Mouse (Mus musculus): Measurements from ENCODE around the gene Ccdc85c.

Gene Ccdc85c

DNA sequence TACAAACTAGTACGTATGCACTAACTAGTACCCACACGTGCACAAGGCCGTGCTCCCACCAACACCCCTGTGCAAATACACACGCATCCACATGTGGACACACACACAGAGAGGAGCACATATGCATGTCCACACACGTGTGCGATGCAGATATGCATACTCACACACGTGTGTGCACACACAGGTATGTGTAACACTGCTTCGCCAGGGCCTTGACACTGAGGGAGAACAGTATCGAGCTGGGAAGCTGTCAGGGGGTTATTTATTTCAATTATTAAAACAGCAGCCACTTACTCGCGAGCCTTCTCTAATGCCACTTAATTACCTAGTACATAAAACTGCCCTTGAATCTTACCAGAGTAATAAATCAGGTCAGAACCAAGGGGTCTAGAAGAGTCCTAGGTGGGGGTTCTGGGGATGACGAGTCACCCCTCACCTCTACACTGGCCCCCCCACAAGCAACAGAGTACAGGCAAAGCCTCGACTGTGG is 34.8 kb downstream of the Ccdc85c start:
- DNase-seq (ENCODE audit: low read depth, low spot score): no peak

DNA sequence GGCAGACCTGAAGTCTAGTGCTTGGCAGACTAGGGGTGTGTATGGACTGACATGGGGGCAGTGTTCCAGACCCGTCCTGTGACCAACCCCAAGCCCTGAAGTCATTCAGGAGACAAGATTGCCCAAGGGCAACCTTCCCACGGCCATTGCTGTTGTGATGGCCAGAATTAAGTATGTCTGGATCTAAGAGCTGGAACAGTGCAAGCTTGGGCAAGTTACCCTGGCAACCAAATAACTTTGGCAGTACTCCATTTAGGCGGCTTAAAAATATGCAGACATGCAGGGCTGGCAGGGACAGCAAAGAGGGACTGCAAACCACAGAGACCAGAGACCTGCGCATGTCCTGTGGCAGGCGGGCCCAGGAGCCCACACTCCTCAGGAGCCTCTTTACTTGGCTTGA is 35.8 kb downstream of the Ccdc85c start:
- no peak for DNase-seq (ENCODE audit: low read depth, low spot score)

DNA sequence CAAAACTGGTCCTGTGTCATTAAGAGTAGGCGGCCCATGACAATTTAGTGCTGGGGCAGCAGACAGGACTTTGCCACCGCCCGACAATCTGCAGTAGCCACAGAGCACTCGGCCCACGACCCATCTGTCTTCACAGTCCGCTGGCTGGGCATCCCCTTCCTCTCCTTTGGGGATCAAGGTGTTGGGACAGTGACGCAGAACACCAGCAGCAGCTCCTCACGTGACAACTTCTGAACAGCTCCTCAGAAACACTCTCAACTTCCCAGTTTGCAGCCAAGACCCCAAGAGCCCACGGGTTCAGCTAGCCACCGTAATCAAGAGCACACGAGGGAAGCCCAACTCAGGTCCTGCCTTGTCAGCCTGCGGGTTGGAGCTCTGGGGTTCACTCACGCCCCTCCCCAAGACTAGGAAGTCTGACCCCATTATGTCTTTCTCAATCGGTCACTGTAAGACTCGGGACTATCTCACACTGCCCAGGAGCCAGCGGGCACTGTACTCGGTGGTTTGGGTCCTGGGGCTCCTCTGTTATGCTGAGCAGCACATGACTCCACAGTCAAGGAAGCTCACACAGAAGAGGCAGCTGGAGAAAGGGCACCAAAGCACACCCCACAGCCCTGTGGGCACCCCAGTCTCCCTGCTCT is 36.7 kb downstream of the Ccdc85c start:
- no peak for DNase-seq (ENCODE audit: low read depth, low spot score)

DNA sequence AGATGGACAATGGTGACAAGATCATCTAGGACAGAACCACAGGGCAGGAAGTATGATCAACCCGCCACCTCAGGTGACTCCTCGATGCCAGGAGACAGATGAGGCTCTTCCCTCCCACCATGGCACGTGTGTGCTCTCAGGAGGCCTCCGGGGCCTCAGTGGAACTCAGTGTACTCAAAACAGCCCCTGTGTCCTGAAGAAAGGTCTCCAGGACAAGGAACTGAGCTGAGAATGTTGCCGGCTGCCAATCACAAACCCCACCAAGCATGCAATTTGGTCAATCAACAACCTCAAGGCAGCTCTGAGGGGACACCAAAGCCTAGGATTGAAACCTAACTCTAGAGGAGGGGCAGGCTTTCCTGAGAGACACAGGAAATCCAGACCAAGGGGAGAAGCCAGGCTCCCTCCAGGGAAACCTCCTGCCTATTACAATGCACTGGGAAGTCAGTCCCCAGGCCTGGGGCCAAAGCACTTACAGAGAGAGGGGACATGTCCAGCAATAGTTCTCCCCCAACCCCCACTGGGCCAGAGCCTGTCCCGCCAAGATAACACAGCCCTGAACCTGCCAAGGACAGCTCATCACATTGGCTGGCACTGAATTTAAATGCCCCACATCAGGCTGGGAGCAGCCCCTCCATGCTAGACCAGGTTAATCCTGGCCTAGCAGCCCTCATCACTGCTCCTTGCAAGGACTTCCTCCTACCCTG is 37.8 kb downstream of the Ccdc85c start:
- DNase-seq (ENCODE audit: low read depth, low spot score): no peak

DNA sequence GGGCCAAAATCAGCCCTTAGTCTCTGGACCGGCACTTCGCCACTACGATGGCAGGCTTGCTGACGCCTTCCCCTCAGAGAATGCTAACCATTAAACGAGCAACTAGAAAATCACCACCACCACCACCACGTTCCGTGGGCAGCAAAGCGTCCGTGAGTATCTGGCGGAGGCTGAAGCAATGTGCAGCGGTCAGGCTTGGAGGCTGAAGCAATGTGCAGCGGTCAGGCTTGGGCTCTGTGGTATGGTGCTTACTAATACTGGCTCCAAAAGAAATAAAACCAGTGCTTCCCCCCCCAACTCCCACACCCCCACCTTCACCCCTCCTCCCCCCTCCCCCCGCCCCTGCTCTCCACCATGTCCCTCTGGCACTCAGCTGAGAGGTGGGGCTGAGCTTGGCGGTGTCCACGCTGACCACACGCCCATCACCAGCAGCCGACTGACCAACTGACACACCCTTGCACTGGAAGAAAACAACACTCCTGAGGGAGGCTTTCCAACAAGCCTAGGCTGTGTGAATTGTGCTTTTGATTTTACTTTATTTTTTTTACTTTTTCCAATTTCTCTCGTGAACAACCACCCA is 39.2 kb downstream of the Ccdc85c start:
- DNase-seq (ENCODE audit: low read depth, low spot score): no peak

DNA sequence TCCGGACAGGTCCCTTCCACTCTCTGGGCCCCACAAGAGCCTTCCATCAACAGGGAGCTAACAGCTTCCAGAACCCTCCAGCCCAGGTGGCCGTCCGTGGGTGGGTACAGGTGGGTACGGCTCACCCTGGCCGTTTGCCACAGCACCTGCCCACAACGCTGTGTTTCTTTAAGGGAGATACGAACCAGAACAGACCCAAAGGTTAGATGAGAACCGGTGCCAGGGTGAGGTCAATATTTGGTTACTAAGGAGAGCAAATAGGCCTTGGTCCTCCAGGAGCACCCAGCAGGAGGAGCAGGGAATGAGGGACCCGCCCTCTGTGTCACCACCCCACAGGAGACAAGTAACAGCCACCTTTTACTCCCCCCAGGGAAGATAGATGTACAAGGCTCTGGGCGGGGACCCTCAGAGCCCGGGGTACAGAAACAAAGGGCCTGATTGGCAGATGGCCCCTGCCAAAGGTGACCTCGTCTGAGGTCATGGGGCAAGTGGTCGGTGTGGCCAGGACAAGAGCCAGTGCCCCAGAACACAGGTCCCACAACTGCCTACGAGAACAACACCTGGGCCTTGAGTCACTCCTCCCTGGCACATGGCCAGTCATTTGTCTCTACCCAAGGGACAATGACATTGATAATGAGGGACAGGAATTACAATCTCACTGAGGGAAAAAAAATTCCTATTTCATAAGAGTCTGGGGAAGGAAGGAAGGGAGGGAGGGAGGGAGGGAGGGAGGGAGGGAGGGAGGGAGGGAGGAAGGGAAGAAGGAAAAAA is 40.2 kb downstream of the Ccdc85c start:
- no peak for DNase-seq (ENCODE audit: low read depth, low spot score)

DNA sequence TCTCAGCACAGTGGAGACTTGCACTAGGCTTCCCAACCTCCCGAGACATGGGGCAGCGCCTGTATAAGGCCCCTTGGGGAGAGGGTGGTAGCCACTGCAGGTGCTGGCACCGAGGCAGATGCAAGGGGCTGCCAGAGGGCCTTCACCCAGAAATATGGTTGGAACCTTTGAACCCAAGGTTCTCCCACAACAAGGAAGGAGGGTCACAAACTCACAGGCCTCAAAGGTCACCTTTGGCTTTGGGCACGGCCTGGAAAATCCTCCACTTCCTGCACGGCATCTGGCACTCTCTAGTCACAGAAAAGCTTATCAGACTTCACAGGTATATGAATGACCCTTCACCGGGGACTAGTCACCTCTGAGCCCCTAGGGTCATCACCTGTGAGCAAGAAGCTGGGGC is 41.5 kb downstream of the Ccdc85c start:
- DNase-seq (ENCODE audit: low read depth, low spot score): no peak

DNA sequence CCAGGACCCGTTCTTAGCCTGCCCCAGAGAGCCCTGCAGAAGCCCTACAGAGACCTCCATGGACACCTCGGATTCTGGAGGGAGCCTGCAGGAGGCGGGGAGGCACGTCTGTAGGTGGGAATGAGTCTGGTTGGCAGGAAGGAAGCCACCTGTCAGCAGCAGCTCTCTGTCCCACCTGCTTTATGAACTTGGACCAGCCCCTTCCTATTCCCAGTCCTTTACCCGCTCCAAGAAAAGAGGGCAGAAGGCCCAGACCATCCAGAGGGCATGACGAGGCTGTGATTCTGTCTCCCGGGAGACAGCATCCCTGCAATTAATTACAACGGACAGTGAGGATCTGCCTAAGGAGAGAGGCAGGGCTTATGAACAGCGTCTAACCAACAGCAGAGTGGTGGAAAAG is 43.3 kb downstream of the Ccdc85c start:
- no peak for DNase-seq (ENCODE audit: low read depth, low spot score)

DNA sequence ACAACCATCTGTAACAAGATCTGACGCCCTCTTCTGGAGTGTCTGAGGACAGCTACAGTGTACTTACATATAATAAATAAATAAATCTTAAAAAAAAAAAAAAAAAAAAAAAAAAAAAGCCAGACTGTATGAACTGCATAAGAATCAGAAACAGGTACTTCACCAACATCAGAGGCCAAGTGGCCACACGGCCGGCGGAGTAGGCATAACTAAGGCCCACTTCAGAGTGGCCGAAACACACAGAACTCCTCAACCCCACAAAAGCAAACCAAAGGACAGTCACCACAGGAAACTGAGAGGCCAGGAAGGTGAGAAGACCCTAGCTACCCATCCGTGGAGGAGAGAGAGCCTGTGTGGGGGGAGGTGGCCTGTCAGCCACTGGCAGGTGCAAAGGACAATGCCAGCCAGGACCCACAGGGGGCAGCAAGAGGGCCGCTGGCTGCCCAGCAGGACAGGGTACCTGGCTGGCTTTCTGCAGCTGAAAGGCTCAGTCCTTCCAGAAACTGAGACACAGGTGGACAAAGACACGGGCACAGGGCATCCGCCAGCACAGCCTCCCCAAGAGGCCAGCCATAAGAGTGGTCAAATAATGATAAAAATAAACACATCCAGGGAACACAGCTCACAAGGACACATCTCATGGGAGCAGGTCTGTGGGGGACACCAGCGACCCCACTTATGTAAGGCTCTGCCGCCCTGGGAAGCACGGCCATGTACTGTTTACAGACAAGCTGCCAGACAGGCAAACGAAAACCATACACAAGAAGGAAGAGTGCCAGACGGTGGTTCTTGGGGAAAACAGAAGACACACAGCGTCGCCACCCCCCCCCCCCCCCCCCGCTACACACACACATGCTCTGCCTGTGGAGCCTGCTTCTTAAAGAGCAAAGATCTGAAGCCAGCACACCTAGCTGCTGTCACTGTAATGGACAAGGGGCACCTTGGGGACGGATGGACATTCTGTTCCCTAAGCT is 44.1 kb downstream of the Ccdc85c start:
- DNase-seq (ENCODE audit: low read depth, low spot score): no peak

DNA sequence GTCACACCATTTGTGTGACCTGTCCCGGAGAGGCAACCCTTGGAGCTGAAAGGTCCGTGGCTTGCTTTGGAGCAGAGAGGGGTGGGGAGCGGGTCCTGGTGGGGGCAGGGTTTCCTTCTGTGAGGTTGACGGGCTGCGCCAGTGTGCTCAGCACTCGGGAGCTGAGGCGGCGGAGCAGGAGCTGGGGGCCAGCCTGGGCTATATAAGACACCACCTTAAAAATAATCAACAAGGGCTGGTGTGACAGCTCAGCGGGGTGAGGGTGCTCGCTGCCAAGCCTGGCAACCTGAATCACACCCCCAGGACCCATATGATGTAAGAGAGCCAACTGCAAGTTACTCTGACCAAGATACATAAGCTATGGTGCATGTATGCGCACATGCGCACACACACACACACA is 45.1 kb downstream of the Ccdc85c start:
- DNase-seq (ENCODE audit: low read depth, low spot score): no peak

DNA sequence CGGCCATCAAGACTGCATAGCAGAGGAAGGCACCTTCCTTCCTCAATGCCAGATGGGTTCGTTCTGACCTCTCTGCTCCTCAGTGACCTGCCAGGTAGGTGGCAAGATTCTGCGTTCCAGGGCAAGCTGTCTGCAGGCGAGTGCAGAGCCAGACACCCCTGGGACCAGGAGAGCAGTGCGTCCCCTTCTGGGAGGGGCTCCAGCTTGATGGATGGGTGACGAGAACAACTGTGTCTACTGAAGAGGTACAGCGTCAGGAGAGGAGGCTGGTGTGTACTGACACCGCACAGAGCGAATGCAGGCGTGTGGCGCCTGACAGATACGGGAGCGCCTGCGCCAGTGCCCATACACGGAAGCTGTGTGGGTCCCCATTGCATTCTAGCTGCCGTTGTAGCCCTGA is 47.7 kb downstream of the Ccdc85c start:
- no peak for DNase-seq (ENCODE audit: low read depth, low spot score)

DNA sequence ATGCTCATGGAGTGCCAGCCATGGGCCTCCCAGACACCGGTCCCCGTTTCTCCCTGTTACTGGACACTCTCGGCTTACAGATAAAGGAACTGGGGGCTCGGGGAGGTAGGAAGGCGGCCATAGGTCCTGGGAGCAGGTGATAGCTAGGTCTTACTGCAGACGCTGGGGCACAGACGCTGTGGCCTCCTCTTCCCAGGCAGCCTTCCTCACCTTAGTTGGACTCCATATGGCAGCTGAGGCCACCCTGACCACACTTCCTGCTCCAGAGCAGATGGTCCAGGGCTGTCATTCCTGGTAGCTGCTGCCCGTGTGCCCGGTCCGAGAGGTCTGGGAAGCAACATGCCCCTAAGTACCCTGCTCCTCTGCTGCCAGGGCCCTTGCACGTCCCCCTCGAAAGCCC is 48.3 kb downstream of the Ccdc85c start:
- no peak for DNase-seq (ENCODE audit: low read depth, low spot score)

DNA sequence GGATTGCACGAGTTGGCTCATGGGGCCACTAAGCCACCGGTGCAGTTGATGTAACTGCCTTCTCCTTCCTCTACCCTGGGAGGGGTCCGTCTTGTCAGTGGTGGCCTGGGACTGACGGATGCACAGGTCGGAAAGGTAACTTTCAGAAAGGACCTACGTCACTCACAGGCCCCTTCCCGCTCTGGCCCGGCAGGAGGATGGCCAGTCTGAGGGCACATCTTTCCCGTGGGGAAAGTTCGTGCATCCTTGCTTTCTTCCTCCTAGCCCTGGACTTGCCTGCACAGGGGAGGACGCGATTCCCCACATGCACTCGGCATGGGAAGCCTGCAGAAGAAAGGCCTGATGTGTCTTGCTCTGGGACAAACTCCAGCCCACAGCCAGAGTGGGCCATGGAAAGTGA is 49.0 kb downstream of the Ccdc85c start:
- DNase-seq (ENCODE audit: low read depth, low spot score): no peak

DNA sequence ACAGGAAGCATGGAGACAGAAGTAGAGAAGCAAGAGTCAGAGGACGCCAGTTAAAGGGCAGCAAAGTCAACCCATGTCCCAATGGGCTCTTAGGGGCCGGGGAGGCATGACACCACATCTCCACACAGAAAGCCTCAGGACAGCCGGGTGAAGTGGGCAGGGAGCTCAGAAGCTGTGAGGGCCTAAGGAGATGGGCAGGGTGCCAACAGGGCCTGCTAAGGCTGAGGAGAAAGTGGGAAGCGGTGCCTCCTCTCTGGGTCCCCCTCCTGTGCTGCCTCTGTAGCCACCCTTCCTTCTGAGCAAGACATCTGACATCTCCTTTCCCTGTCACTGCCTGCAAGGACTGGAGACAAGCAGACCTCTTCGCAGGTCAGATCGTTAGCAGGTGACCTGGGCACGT is 49.4 kb downstream of the Ccdc85c start:
- DNase-seq (ENCODE audit: low read depth, low spot score): no peak

DNA sequence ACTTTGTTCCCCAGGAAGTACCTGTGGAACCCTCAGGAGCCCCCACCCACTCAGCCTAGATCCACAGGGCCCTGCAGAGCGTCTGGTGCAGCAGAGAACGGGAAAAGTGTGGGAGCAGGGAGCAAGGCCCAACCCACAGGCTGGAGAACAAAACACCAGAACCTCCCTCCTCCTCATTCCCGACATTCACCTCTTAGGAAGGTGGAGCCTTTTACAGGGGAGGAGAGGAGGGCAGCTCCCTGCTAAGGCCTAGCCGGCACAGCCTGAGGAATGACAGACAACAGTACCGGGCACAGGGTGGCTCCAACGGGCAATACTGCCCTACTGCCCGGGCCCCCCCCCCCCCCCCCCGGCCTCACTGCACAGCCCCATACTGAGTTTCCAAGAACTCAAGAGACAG is 51.9 kb downstream of the Ccdc85c start:
- no peak for DNase-seq (ENCODE audit: low read depth, low spot score)

DNA sequence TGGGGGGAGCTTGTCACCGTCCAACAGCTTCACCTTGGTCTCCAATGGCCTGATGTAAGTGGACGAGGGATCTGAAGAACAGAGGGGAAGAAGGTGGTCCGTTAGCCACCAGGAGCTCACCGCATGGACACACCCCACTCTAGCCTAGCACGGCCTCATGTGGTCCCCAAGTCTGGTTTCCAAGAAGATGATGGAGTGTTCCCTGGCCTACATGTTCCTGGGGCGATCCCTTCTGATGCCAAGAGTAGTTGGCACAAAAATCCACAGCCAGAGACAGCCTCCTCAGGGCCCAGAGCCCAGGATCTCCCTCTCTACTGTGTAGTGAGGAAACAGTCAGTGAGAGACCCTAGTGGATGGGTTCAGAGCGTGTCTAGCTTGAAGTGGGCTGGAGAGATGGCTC is 53.5 kb downstream of the Ccdc85c start:
- no peak for DNase-seq (ENCODE audit: low read depth, low spot score)

DNA sequence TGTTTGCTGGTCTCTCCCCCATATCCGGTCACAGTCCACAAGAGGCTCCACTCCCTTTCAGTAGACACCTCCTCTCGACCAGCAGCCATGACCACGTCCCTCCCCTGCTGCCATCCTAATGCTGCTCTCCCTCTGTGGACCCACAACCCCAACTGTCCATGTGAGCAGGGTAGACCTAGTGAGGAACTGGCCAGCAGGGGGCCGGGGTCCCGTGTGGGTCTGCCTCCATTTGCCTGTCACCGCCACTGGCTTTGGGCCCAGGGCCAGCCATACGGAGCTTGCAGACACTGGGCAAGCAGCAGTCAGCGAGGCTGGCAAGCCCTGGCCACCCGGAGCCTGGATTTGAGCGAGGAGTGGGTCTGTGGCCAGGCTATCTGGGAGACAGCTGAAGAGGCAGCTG is 54.0 kb downstream of the Ccdc85c start:
- DNase-seq (ENCODE audit: low read depth, low spot score): no peak

DNA sequence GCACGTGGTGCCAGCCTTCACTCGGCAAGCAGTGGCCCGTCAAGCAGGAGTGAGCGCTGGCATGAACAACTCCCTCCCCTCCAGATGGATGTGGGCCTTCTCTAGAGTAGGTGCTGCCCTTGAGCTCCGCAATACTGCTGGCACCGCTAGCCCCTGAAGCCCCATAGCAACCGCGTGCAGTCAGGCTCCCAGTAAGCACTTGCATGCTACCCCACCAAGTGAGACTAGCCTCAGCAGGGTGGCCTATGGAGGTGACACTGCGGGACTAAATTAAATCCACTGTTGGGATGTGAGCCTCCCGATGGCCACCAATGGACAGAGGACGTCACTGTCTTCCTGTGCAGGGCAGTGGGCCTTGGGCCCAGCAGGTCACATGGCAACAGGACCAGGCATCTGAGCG is 54.6 kb downstream of the Ccdc85c start:
- DNase-seq (ENCODE audit: low read depth, low spot score): no peak

DNA sequence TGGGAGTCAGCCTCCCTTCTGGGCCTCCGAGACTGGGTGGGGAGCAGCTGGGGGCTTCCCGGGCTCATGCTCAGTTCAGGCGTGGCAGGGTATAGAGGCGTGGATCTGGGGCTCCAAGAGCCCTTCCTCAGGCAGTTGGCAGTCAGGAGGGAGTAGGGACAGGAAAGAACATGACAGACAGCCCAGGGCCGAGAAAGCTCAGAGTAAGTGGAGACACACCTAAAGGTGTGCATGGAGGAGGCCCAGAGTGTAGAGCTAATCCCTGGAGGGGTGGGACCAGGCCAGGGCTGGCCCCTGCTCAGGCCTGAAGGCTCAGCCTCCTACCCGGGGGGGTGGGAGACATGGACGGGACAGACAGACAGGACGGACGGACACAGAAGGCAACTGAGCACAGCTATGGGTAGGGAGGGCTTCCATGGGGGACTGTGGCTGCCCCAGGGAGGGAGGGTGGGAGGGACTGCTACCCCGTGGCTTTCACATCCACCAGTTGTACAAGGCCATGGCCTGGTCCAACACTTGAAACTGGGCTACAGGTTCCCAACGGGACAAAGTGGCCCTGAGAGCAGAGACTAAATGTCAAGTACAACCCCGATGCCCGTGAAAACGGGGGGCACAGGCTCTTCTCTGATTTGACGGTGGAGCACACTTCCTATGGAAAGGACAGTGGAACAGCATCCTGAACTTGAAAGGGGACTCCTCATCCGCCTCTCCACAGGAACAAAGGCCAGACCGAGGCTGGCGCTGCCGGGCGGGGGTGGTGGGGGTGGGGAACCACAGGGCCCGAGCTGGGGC is 55.2 kb downstream of the Ccdc85c start:
- DNase-seq (ENCODE audit: low read depth, low spot score): no peak

DNA sequence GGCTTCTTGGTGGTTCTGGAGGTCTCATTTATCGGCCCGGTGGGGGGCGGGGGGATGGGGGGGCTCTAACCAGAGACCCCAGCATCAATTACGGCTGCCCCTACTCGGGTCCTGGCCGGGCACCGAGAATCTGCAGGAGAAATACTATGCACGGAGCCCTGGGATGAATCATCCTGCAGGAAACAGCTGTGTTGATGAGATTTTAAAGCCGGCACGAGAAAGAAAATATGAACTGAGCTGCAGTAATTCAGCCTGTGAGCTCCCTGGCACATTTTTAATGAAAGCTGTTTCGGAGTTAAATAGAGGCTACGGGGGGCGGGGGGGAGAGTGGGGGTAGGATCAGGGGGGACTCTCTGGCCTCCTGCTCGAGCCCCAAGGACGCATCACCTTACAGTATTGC is 56.1 kb downstream of the Ccdc85c start:
- DNase-seq (ENCODE audit: low read depth, low spot score): no peak

Measured in embryo, embryonic 11.5 days (tissue).